Mouse (Mus musculus) hematopoietic stem cell, adult 5-6 weeks (primary cell): ENCODE data around the gene Prss37. TPM values are rescaled to one million over a fixed set of nuclear protein-coding genes. Genes with fewer than 3 reads are reported as not detected.
A peak's percentile ranks its signal among the peaks of the same experiment; 100 is the strongest.

Experiments
- ATAC-seq, 2 experiments: fragments of 125-278 bp in 1 of 2; replicated peaks in 1 of 2; 2 replicates each; pipeline ENCODE4 v1.8.0; 2016 to 2017; ENCODE audit warnings: inconsistent platforms in 2 of 2, mild to moderate bottlenecking in 2 of 2, moderate number of reproducible peaks in 2 of 2, low read depth in 1 of 2, moderate TSS enrichment in 1 of 2; ENCODE audit not compliant: low FRiP score in 2 of 2, poor library complexity in 2 of 2, severe bottlenecking in 2 of 2, insufficient read depth in 1 of 2, low TSS enrichment in 1 of 2
- total RNA-seq: library from RNA; stranded (forward); fragments of 172-1452, 232-1000 nt; gene quantifications from 2 replicates; pipeline ENCODE4 v1.2.3, GENCODE M21; 2017

Gene Prss37
- total RNA-seq: not detected in 2 replicates

DNA sequence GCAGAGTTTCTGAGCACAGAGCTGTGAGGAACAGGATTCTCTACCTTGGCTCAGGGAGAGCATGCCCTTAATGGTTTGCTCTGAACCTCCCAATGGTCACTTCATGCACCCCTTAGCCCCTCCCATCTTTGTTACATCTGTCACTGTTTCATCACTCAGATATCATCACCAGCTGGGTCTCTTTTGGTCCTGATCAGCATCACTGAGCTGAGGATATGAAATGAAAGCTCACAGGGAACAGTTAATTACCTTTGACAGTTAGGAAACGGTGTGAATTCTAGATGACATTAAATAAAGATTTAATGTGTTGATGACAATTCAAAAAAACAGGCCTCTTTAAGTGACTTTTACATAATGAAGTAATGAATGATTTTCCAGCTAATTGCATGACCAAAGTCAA is at the start of gene Prss37:
Gene Prss37, minus strand, starts transcription at position 101 of the 400 bp plus-strand sequence.
- no peak for ATAC-seq

DNA sequence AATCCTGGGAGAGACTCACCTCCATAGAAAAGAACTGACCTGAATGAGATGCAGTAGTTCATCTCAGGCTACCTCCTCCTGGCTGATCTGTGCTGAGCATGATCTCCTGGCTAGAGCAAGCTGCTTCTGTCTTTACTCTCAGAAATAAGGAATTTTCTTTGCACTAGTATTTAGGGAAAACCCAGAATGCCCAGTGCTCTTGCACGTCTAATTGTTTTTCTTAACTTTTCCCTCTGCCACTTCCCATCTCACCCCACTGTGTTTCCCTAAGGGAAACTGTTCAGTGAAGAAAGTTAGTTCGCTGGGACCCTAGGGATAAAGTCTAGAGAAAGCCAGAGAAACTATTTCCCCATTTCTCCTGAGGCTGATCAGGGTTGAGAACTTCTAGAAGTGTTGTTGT is 35.6 kb upstream of the Prss37 start, which contains the start of gene Olfr461:
Gene Olfr461, minus strand, starts transcription at position 101 of the 400 bp plus-strand sequence.
- ATAC-seq: no peak

DNA sequence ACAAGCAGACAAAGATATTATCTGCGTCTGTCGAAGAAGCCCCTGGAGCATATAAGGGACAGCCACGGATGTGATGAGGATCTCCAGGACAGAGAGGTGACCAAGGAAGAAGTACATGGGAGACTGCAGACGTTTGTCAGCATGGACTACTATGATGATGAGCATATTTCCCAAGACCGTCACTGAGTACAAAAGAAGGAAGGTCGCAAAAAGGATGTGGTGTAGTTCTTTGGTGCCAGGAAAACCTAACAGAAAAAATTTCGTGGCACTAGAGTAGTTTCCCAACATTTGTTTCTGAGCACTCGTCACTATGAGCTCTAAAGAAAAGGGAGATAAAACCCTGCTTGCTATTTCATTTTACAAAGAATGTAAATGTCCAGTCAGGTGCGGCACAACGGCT is 25.4 kb upstream of the Prss37 start:
- no peak; a peak in 1 of 4 replicates for ATAC-seq

DNA sequence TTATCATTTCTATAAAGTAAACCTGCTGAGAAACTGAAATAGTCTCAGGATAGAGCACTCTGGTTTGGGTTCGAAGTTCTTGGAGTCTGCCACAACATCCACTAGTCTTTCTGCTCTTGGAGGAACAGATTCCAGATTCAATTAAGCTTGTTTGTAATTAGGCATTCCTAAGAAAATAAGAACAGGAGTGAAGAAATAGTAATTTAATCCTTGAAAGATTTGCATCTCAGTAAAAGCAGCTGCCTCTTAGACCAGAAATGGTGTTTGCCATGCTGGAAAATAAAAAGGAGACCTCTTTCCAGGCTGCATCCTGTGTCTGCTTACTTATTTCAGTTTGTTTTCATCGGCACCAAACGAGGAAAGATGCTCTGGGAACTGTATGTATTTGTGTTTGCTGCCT is 26.1 kb downstream of the Prss37 start, which contains the start of gene Tas2r108:
Gene Tas2r108, plus strand, starts transcription at position 301 of the 400 bp plus-strand sequence.
- no peak for ATAC-seq

DNA sequence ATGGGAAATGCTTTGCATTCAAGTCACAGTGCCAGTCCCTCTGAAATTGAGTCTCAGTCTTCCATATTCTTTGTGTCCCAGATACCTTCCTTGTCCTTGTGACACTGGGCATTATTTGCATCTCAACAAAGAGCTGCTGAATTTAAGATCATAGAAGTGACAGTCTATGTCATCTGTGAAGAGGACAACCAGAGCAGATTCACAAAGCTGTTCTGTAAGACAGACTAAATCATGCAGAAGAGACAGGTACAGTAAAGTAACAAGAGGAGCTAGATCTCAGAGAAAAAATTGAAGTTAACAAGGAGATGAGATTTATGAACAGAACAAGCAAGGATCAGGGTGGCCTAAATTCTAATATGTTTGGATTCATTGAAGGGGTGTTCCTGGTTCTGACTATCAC is 28.4 kb downstream of the Prss37 start, which contains the start of gene Tas2r137:
Gene Tas2r137, plus strand, starts transcription at position 301 of the 400 bp plus-strand sequence.
- no peak for ATAC-seq

DNA sequence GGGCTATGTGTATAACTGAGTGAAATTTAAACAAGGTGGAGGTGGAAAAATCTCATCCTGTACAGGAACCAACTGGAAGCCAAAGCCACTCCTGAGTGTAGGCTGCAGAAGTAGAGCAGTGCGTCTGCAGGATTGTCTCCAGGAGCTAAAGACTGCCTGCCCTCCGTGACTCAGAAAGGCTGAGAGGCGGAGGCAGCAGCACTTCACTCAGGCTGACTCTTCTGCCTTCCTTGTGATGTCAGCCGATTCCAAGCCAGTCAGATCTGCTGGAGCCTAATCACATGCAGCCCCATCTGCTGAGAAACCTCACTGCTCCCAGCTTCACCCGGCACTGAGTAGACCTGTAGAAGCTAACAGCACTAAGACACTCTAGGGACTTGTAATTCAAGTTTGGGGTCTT is 37.0 kb downstream of the Prss37 start:
- no peak for ATAC-seq

DNA sequence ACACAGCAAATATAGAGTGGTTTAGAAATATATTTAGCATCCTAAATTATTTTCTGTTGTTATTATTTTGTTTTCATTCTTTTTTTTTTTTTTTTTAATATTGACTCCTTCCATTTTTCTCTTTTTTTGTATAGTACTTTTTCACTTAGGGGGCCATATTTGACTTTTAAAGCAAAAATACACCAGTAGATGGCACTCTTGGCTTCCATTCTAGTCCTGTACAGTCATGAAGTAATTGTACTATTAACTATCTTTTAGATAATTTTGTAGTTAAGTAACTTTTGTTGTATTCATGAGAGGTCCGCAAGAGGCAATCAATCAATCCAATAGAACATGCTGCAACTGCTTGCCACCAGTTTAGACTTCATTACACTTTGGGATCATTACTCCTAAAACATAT is 39.6 kb downstream of the Prss37 start:
- 0 out of 4 replicates have a peak, but pooled peaks of 1 of the 2 experiments have one; percentile 27 for ATAC-seq

DNA sequence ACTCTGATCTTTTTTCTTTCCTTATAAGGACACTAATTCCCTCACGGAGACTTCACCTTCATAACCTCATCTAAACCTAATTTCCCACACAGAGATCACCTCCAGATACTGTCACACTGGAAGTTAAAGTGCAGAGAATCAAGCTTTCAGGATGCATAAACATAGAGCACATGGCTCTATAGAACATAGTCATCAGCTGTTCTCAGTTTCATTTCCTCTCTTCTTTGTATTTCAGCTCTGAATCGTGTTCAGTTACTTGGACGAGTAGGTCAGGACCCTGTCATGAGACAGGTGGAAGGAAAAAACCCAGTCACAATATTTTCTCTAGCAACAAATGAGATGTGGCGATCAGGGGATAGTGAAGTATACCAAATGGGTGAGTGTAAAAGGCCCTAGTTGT is 43.2 kb downstream of the Prss37 start:
- ATAC-seq: no peak

DNA sequence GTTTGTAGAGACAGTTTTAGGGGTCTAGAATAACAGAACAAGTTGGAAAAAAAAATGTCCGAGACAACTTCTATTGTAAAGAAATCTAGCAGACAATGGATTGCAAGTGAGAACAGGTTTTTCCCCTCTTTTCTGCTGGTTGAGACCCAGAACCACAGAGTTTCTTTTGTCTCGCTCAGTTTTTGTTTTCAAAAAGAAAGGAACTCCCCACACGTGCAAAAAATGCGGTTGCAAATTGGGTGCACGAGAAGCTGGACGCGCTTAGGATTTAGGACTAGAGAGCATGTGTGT is 47.6 kb downstream of the Prss37 start:
- no peak for ATAC-seq

DNA sequence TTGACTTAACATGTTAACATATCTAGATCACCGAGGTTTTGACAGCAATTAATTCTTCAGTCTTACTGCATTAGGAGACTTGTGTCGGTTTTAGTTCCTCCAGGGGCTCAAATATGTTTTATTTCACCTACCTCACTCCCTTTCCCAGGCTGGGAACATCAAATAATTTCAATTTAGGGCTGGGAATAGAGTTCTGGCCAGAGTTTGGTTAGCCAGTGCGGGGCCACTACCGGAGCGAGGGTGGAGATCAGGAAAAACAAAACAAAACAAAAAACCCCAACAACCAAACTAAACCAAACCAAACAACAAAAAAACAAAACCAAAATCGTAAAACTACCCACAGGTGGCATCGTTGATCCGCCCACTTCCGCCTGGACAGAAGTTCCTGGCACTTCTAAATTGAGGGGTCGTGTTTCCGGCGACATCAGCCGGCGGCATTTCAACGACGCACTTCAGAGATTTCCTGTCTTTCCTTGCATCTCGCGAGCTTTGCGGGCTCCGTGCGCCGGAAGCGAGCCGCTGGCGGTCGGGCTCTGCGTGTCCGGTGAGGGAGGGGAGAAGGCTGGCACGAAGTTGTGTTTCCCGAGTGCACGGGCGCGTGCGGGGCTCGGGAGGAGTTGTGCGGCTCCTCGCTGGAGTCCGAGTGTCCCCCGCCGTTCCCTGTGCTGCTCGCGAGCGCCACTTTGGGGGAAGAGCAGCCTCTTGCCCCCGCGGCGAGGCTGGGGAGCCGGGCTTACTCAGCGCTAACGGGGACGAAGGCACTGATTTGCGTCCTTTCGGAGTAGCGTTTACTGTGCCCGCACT is 48.2 kb downstream of the Prss37 start, which contains the start of gene Ssbp1:
Gene Ssbp1, plus strand, starts transcription at position 437 of the 804 bp plus-strand sequence.
- peak; percentile 98 to 99 for ATAC-seq

DNA sequence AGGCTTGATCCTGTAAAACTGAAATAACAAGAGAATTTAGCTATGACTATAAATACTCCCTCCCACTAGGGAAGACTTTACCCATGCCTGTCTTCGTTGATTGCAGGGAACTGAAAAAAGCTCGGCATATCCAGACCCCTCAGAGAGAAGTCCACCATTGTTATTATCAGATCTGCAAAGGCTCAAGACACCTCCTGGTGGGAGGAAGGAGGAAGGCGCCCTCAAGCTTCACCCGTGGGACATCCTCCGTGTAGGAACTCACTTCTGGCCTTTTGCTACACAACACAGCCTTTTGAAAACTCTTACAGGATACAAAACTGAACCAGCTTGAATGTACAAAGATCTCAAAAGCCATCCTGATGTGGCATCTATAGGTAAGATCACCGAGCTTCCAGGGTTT is 53.6 kb downstream of the Prss37 start:
- ATAC-seq: peak in 1 of 2 experiments; percentile 66; a peak in 2 of 4 replicates

Other genes with a start within 250 kb of the Prss37 start
- 37.0 and 44.5 TPM in 2 replicates for gene Agk, start 194.3 kb downstream of the Prss37 start, total RNA-seq
- 8.0 and 12.4 TPM in 2 replicates for gene E330009J07Rik, start 83.4 kb downstream of the Prss37 start, total RNA-seq
- not detected in 2 replicates for gene Wee2, start 80.4 kb downstream of the Prss37 start, total RNA-seq
- gene Ssbp1, start 48.2 kb downstream of the Prss37 start, total RNA-seq: 134 and 145 TPM in 2 replicates
- 1.1 TPM in 1 of 2 replicates, not detected in the other for gene Tas2r137, start 28.3 kb downstream of the Prss37 start, total RNA-seq
- gene Tas2r108, start 26.0 kb downstream of the Prss37 start, total RNA-seq: not detected in 2 replicates
- gene Olfr461, start 35.5 kb upstream of the Prss37 start, total RNA-seq: not detected in 2 replicates
- gene Olfr460, start 50.0 kb upstream of the Prss37 start, total RNA-seq: not detected in 2 replicates
- 13.3 and 33.6 TPM in 2 replicates for gene Clec5a, start 66.3 kb upstream of the Prss37 start, total RNA-seq
- gene Tas2r138, start 93.8 kb upstream of the Prss37 start, total RNA-seq: not detected in 2 replicates
- 3.2 and 13.6 TPM in 2 replicates for gene Mgam, start 109.3 kb upstream of the Prss37 start, total RNA-seq